Mouse (Mus musculus) testis, adult 2 months (tissue): ENCODE measurements around the gene Zic1.

Source experiments
- CTCF ChIP-seq: fragments of 200-500 bp; IDR thresholded peaks from 2 replicates; pipeline ENCODE4 v1.5.1; 2012; ENCODE audit warnings: low read depth, mild to moderate bottlenecking, inconsistent platforms, low read length, moderate library complexity; ENCODE audit not compliant: control insufficient read depth, insufficient read depth, insufficient replicate concordance
- POLR2A ChIP-seq: fragments of 200-500 bp; IDR thresholded peaks from 2 replicates; pipeline ENCODE4 v1.6.1; 2012; ENCODE audit warnings: low read depth, mild to moderate bottlenecking, inconsistent platforms, low read length, moderate library complexity; ENCODE audit not compliant: control insufficient read depth

DNA sequence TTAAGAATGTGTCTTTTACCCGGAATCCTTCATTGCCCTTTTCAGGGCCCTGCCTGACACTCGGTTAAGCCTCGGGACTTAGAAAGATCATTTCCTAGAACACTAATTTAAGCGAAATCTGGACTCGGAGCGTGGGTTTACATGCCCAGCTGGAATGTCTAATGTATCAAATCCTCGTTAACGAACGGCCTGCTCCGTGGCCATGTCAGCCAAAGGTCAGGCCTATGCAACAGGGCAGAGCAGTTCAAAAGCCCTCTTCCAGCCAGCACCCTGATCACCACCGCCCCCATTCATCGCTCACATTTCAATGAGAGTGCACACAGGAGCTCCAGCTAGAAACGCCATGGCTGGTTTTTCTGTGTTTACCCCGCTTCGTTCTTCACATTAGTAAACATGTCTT lies 12.8 kb downstream of the Zic1 start:
- TF ChIP-seq POLR2A (no peak), CTCF (no peak)
